Mouse (Mus musculus) erythroblast, embryonic 14.5 days (primary cell): ENCODE results near the gene Cdkn1c.

Source experiments
- GATA1 ChIP-seq: IDR thresholded peaks from 2 replicates; pipeline ENCODE4 v1.6.1; 2012; ENCODE audit warnings: low read length, inconsistent platforms, mixed read lengths
- TAL1 ChIP-seq: IDR thresholded peaks from 3 replicates; pipeline ENCODE4 v1.6.1; 2012; ENCODE audit warnings: low read length, inconsistent platforms, mixed read lengths

- TF ChIP-seq GATA1 (no peak), TAL1 (no peak)
Observed at GRCm38 (mm10) chr7:143489735-143490134, 28.9 kb upstream of the Cdkn1c start.
